Mouse (Mus musculus) kidney, embryonic 16.5 days (tissue): ENCODE results near the gene Nudt6. TPM values are rescaled to one million over a fixed set of nuclear protein-coding genes. Genes with fewer than 3 reads are reported as not detected.

Experiments
- ATAC-seq: fragments of 200-750 bp; cut with Nextera tagmentation; 2 replicates; pipeline ENCODE4 v1.8.0; 2017; ENCODE audit warnings: moderate TSS enrichment; ENCODE audit not compliant: low FRiP score, low TSS enrichment
- H3K27ac ChIP-seq: fragments of 300-500 bp; sonication (generic); 2 replicates; pipeline ENCODE4 v1.5.1; 2014; ENCODE audit warnings: low read length
- H3K27me3 ChIP-seq: fragments of 300-500 bp; sonication (generic); 2 replicates; pipeline ENCODE4 v1.6.1; 2014; ENCODE audit warnings: low read length, control low read depth, mixed read lengths; ENCODE audit not compliant: insufficient read depth
- H3K36me3 ChIP-seq: fragments of 300-500 bp; sonication (generic); 2 replicates; pipeline ENCODE4 v1.6.1; 2014; ENCODE audit warnings: low read length, control low read depth, mixed read lengths; ENCODE audit not compliant: insufficient read depth
- H3K4me1 ChIP-seq: fragments of 300-500 bp; sonication (generic); 2 replicates; pipeline ENCODE4 v1.6.1; 2014; ENCODE audit warnings: low read length, control low read depth, mixed read lengths; ENCODE audit not compliant: insufficient read depth
- H3K4me2 ChIP-seq: fragments of 300-500 bp; sonication (generic); replicated peaks from 2 replicates; pipeline ENCODE4 v1.6.1; 2014; ENCODE audit warnings: low read depth, low read length
- H3K4me3 ChIP-seq: fragments of 300-500 bp; sonication (generic); 2 replicates; pipeline ENCODE4 v1.5.1; 2014; ENCODE audit warnings: mild to moderate bottlenecking, low read length
- H3K9ac ChIP-seq: fragments of 300-500 bp; sonication (generic); replicated peaks from 2 replicates; pipeline ENCODE4 v1.6.1; 2014; ENCODE audit warnings: low read length
- H3K9me3 ChIP-seq: fragments of 300-500 bp; sonication (generic); 2 replicates; pipeline ENCODE4 v1.6.1; 2016; ENCODE audit warnings: low read length, control low read depth
- WGBS: fragments of 180-500 bp; shearing (Covaris S2); extraction: QIAGEN DNeasy Blood & Tissue Kit; methylation state at CpG from one replicate; pipeline ENCODE4 v1.1.7; 2014; 5-methylcytosine and 5-hydroxymethylcytosine counted together
- polyA plus RNA-seq: library from polyadenylated mRNA; unstranded; fragments of >200 nt; fragmentation: Nextera tagmentation; extraction: Ambion mirVana; gene quantifications from 2 replicates; pipeline ENCODE4 v1.2.1, GENCODE M21; 2015

The Nudt6 gene
- polyA plus RNA-seq, 1 experiment from 2014 or later, result 7.7 TPM

DNA sequence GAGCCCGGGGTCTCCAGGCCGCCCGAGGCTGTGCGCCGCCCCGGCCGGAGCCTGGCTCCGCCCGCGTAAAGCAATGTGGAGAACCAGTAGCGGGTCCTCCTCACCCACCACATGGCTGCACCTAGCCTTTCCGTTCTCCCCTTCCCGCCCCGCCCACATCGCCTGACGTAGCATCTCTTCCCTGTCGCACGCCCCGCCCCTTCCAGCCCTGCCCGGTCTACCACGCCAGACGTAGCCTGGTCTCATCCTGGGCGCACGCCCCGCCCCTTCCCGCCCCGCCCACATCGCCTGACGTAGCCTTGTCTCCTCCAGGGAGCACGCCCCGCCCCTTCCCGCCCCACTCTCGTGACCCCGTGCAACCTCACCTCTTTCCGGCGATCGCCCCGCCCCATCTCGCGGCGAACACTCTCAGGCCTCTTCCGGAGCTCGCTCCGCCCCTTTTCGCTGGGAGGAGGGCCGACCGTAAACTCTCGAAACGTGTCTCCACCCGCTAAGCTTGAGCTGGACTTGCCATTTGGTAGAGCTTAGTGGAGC is 486 bp downstream of the Nudt6 start, which contains the start of gene Spata5:
TSS of gene Spata5 (plus strand) at position 439 of the 534 bp plus-strand sequence.
- H3K4me1 ChIP-seq, result peaks cover 22% of the 10 kb centered on the region
- peak; percentile 96 for ATAC-seq
- under 1% methylated on average over 46 of the region's 50 CpGs for WGBS
- peak within 1 kb of the TSS; percentile 93 for H3K4me2 ChIP-seq
- H3K9me3 ChIP-seq, result no peaks in the 10 kb centered on the region
- peak within 1 kb of the TSS; percentile 94 for H3K27ac ChIP-seq
- H3K9ac ChIP-seq, result peak within 1 kb of the TSS; percentile 90
- no peaks in the 10 kb centered on the region for H3K36me3 ChIP-seq
- H3K27me3 ChIP-seq, result no peaks in the 10 kb centered on the region
- peak within 1 kb of the TSS; percentile 98 for H3K4me3 ChIP-seq

DNA sequence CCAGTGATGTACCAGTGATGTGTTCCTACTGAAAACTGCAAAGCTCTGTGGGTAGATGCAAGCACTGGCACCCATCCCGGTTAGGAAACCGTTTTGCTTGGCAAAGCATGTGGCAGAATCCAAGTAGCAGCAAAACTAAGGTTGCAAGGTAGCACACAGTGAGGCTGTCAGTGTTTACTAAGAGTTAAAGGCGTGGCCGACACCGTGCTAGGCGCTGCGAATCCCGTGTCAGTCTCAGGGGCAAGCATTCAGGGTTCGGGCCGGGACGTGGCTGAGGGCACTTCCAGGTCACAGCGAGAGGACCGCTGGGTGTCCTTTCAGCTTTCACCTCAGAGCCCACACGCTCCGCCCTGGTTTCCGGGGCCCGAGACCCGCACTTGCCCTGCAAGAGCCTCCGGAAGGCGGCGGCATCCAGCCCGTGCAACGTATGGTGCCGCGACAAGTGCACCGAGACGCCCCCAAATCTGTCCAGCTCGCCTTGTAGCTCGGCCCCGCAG is 1.0 kb downstream of the Nudt6 start:
- Histone ChIP-seq H3K9me3 (no peaks in the 10 kb centered on the region), H3K4me3 (peak overlapping the region; percentile 87), H3K27me3 (no peaks in the 10 kb centered on the region), H3K9ac (peak overlapping the region; percentile 90), H3K4me2 (peak overlapping the region; percentile 85), H3K27ac (peak overlapping the region; percentile 93), H3K36me3 (no peaks in the 10 kb centered on the region), H3K4me1 (peaks cover 22% of the 10 kb centered on the region)
- WGBS, result 0% methylated on average over 30 of the region's 30 CpGs
- peak; percentile 31; the same call in 1 of the 2 replicates for ATAC-seq

DNA sequence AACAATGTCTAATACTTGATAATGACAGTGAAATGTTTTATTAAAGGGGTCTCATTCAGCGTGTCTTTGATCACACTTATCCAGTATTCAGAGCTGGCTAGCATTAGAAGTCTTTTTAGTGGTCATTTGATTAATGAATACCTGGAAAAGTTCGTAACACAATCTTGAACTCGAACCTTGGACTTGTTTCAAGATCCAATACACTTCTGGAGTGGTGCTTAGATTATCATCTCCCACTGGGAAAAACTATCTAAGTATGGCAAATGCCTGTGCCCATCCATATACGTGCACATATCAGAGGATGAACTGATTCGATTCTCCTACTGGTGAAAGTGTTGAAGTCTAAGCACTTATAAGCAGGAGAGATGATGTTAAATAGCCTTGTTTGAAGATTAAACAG is 1.7 kb downstream of the Nudt6 start:
- H3K36me3 ChIP-seq, result no peaks in the 10 kb centered on the region
- no peaks in the 10 kb centered on the region for H3K9me3 ChIP-seq
- H3K4me2 ChIP-seq, result peak overlapping the region; percentile 85
- WGBS, result 69% methylated on average over 5 of the region's 5 CpGs
- no peak for ATAC-seq
- peaks cover 22% of the 10 kb centered on the region for H3K4me1 ChIP-seq
- peak overlapping the region; percentile 90 for H3K9ac ChIP-seq
- peak overlapping the region; percentile 93; the same call in 1 of the 2 replicates for H3K27ac ChIP-seq
- peak overlapping the region; percentile 87 for H3K4me3 ChIP-seq
- no peaks in the 10 kb centered on the region for H3K27me3 ChIP-seq

DNA sequence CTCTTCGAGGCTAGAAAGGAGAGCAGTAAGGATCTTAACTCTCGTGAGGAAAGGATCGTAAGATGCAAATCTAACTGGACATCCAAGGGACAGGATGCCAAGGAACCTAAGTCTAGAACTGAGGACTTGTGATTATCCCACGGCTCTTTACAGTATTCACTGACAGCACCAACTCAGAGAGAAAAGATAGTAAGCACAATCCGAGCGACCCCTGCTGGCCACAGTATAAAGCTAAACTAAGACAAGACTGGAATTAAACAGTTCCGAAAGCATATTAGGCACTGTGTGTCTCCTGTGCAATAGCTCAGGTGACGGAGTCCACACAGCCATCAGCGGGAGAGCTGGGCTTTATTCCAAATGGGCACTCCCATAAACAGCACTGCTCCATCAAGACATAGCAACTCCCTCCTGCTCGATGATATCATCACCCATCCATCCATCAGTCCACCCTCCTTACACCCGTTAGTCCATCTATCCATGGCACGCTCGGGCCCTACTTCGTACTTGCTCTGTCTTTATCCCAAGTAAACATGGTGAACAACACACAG is 5.5 kb downstream of the Nudt6 start:
- 54% methylated on average over 14 of the region's 14 CpGs for WGBS
- H3K9me3 ChIP-seq, result no peaks in the 10 kb centered on the region
- H3K27ac ChIP-seq, result no peak overlapping the region

DNA sequence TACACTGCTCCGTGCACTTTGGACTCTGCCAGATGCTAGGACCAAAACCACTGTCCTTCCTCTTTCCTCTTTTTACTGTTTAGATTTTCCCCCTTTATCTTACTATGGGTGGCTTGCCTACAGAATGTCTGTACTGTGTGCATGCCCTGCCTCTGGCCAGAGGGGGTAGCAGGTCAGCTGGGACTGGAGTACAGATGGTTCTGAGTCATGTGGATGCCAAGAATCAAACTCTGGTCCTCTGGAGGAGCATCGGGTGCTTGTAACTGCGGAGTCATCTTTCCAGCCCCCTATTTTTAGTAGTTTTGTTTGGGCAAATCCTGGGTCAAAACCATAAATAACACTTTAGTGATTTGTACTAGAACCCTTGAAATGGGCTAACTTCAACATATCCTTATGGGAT is 6.6 kb downstream of the Nudt6 start:
- Histone ChIP-seq H3K4me3 (no peak overlapping the region), H3K4me2 (no peak overlapping the region), H3K9ac (no peak overlapping the region), H3K9me3 (no peaks in the 10 kb centered on the region), H3K4me1 (peaks cover 5% of the 10 kb centered on the region), H3K36me3 (0 out of 2 replicates have a peak, but pooled peaks cover 5% of the 10 kb centered on the region), H3K27me3 (no peaks in the 10 kb centered on the region), H3K27ac (no peak overlapping the region)
- no peak for ATAC-seq
- WGBS, result 82% methylated on average over 3 of the region's 3 CpGs

More for the DNA sequence above, 5.5 kb downstream of the Nudt6 start:
- H3K36me3 ChIP-seq, result 0 out of 2 replicates have a peak, but pooled peaks cover 5% of the 10 kb centered on the region
- no peak overlapping the region for H3K9ac ChIP-seq
- no peak overlapping the region for H3K4me2 ChIP-seq
- peaks cover 10% of the 10 kb centered on the region for H3K4me1 ChIP-seq
- no peak for ATAC-seq
- no peak overlapping the region for H3K4me3 ChIP-seq
- no peaks in the 10 kb centered on the region for H3K27me3 ChIP-seq

- no peak for ATAC-seq
- no peak overlapping the region for H3K4me2 ChIP-seq
Measured at GRCm38 (mm10) chr3:37407598-37407997, 12.4 kb downstream of the Nudt6 start.

GRCm38 (mm10) chr3:37401729-37402610 is 18.0 kb downstream of the Nudt6 start:
- Histone ChIP-seq H3K9ac (no peak overlapping the region), H3K36me3 (no peaks in the 10 kb centered on the region), H3K4me3 (no peak overlapping the region), H3K9me3 (no peaks in the 10 kb centered on the region), H3K4me1 (no peaks in the 10 kb centered on the region), H3K27me3 (no peaks in the 10 kb centered on the region), H3K27ac (peak overlapping the region; percentile 40; the same call in 1 of the 2 replicates), H3K4me2 (no peak overlapping the region)
- ATAC-seq, result no peak
- WGBS, result 73% methylated on average over 11 of the region's 11 CpGs

More at GRCm38 (mm10) chr3:37407598-37407997, 12.4 kb downstream of the Nudt6 start:
- no peaks in the 10 kb centered on the region for H3K27me3 ChIP-seq
- no peak overlapping the region for H3K9ac ChIP-seq
- no peak overlapping the region for H3K27ac ChIP-seq
- 0 out of 2 replicates have a peak, but pooled peaks cover 5% of the 10 kb centered on the region for H3K36me3 ChIP-seq
- no peaks in the 10 kb centered on the region for H3K9me3 ChIP-seq
- no peaks in the 10 kb centered on the region for H3K4me1 ChIP-seq
- H3K4me3 ChIP-seq, result no peak overlapping the region

DNA sequence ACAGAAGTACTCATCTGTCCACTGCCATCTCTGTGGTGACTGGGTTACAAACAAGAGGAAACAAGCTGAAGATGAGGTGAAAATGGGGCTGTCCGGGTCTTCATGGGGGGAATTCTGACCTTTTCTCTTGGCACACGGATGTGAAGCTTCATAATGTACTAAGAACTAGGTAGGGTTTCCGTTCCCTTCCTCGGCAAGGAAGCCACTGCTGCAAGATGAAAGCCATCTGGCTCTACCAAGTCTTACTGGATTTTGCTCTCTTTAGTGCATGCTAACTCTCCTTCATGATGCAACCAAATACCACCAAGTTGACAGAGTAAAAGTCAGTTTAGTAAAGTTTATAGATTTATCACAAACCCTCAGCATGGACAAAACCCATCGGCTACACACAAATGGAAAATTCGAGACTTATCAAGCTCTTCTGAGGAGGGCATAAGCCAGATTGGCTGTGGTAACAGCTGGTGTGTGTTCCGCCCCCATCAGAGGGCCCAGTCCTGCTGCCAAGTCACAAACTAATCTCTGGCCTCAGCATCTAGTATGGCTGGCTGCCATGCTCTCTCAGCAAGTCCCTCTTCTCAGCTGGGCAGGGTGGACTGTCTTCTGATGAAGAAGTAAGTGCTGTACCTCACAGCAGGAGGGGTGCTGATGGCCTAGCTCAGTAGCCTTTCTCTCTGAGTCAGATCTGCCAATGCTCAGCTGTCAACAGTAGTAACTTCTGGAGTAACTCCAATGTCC is 21.2 kb downstream of the Nudt6 start:
- Histone ChIP-seq H3K27ac (no peak overlapping the region), H3K27me3 (no peaks in the 10 kb centered on the region)
- ATAC-seq, result no peak

GRCm38 (mm10) chr3:37397646-37398045 is 22.4 kb downstream of the Nudt6 start:
- Histone ChIP-seq H3K9ac (no peak overlapping the region), H3K36me3 (no peaks in the 10 kb centered on the region), H3K4me2 (no peak overlapping the region), H3K27me3 (no peaks in the 10 kb centered on the region), H3K9me3 (no peaks in the 10 kb centered on the region), H3K4me3 (no peak overlapping the region), H3K27ac (no peak overlapping the region), H3K4me1 (no peaks in the 10 kb centered on the region)
- 87% methylated on average over 3 of the region's 3 CpGs for WGBS
- no peak for ATAC-seq

More for the DNA sequence above, 21.2 kb downstream of the Nudt6 start:
- Histone ChIP-seq H3K9me3 (no peaks in the 10 kb centered on the region), H3K4me3 (no peak overlapping the region), H3K4me2 (no peak overlapping the region), H3K4me1 (no peaks in the 10 kb centered on the region), H3K36me3 (no peaks in the 10 kb centered on the region), H3K9ac (no peak overlapping the region)
- 74% methylated on average over 7 of the region's 7 CpGs for WGBS
